Mouse (Mus musculus): ENCODE measurements around the gene Grik1. TPM values are rescaled to one million over a fixed set of nuclear protein-coding genes. Genes with fewer than 3 reads are reported as not detected.

The Grik1 gene
- polyA plus RNA-seq, 1 experiment from 2014 or later, result 1.8 TPM

DNA sequence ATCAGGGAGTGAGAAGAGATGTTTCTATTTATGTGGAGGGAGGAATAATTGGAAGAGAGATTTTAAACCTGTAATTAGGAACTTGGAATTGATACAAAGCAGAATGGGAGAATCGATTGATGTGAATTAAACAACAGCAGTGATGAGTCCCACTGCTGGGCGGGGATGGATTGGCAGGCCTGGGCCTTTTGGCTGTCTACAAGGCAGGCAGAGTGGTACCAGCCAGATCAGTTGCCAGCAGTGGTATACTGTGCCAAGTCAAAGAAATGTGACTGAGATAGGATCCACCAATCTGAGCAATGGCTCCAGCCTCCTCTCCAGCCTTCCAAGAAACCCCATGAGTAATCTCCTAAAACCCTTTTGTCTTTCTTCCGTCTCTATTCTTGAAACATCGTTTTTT, 45.4 kb downstream of the Grik1 start:
- H3K4me3 ChIP-seq (ENCODE audit: low read length), result no peak overlapping the region
- H3K36me3 ChIP-seq (ENCODE audit: insufficient read depth, low read length), result no peaks in the 10 kb centered on the region
- no peaks in the 10 kb centered on the region for H3K9me3 ChIP-seq (ENCODE audit: low read length)
- WGBS, result 85% methylated on average over 4 of the region's 4 CpGs
- no peak overlapping the region for H3K4me2 ChIP-seq (replicated peaks; ENCODE audit: low read depth, low read length)
- no peaks in the 10 kb centered on the region for H3K4me1 ChIP-seq (ENCODE audit: insufficient read depth, low read length)
- no peak overlapping the region for H3K27ac ChIP-seq (ENCODE audit: low read length)
- no peaks in the 10 kb centered on the region for H3K27me3 ChIP-seq (ENCODE audit: insufficient read depth, low read length)
- no peak for ATAC-seq (ENCODE audit: low FRiP score, low TSS enrichment)
- no peak overlapping the region for H3K9ac ChIP-seq (replicated peaks; ENCODE audit: low read length)

DNA sequence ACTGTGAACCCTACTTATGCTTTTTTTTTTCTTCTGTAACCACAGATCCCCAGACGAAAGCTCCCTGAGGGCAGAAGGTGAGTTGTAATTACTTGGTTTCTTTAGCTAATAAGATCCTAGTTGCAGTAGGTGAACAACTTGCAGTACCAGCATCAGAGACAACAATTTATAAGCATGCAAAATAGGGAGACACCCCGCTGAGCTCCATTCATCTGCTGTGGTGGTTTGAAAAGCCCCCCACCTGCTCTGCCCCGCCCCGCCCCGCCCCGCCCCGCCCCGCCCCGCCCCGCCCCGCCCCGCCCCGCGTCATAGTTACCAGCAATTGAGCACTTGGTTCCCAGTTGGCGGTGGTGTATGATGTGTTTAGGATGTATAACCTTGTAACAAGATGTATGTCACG, 64.4 kb downstream of the Grik1 start:
- Histone ChIP-seq H3K4me3 (ENCODE audit: low read length) (no peak overlapping the region), H3K9me3 (ENCODE audit: low read length) (no peaks in the 10 kb centered on the region), H3K36me3 (ENCODE audit: insufficient read depth, low read length) (no peaks in the 10 kb centered on the region), H3K27ac (ENCODE audit: low read length) (no peak overlapping the region), H3K9ac (replicated peaks; ENCODE audit: low read length) (no peak overlapping the region), H3K4me2 (replicated peaks; ENCODE audit: low read depth, low read length) (no peak overlapping the region), H3K27me3 (ENCODE audit: insufficient read depth, low read length) (no peaks in the 10 kb centered on the region), H3K4me1 (ENCODE audit: insufficient read depth, low read length) (no peaks in the 10 kb centered on the region)
- ATAC-seq (ENCODE audit: low FRiP score, low TSS enrichment), result no peak
- 41% methylated on average over 4 of the region's 16 CpGs for WGBS

DNA sequence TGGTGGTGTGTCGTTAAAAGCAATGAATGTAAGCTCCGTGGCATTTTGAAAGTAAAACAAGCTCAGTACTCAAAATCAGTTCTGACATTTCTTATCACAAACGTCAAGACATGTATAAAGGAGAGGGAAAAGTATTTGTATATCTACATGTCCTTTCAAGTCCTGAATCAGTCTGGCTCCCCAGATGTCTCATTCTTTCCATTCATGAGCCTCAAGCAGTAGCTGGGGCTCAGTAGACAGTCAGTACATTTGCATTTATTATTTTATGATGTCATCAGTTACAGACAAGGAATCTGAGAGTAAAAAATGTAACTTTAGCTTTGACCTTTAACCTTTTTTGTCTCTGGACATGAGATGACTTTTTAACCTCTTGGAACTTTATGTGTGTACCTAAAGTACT, 68.1 kb downstream of the Grik1 start:
- WGBS, result 72% methylated on average over 3 of the region's 3 CpGs
- ATAC-seq (ENCODE audit: low FRiP score, low TSS enrichment), result no peak

DNA sequence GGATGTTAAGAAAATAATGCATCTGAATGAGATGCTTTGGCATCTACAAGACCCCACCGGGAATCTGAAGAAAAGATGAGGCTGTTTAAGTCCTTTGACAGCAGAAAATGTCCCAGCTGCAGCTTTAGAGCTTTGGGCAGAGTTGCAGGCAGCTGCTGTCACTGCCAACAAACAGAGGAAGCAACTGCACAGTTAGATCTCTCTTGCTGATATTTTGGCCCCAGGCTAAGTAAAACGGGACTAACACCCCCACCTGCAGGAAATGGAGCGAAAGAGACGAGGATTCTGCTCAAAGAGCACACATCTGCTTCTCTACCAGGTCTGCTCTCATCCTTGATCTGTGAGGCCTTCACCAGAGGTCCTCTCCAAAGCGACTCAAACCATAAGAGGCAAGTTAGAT, 77.5 kb downstream of the Grik1 start:
- no peak for ATAC-seq (ENCODE audit: low FRiP score, low TSS enrichment)
- Histone ChIP-seq H3K27ac (ENCODE audit: low read length) (no peak overlapping the region), H3K27me3 (ENCODE audit: insufficient read depth, low read length) (no peaks in the 10 kb centered on the region), H3K4me2 (replicated peaks; ENCODE audit: low read depth, low read length) (no peak overlapping the region), H3K9ac (replicated peaks; ENCODE audit: low read length) (no peak overlapping the region), H3K36me3 (ENCODE audit: insufficient read depth, low read length) (no peaks in the 10 kb centered on the region), H3K9me3 (ENCODE audit: low read length) (no peaks in the 10 kb centered on the region), H3K4me1 (ENCODE audit: insufficient read depth, low read length) (no peaks in the 10 kb centered on the region), H3K4me3 (ENCODE audit: low read length) (no peak overlapping the region)
- 53% methylated on average over 5 of the region's 5 CpGs for WGBS

More for the DNA sequence above, 68.1 kb downstream of the Grik1 start:
- Histone ChIP-seq H3K4me1 (ENCODE audit: insufficient read depth, low read length) (no peaks in the 10 kb centered on the region), H3K36me3 (ENCODE audit: insufficient read depth, low read length) (no peaks in the 10 kb centered on the region), H3K9ac (replicated peaks; ENCODE audit: low read length) (no peak overlapping the region), H3K9me3 (ENCODE audit: low read length) (no peaks in the 10 kb centered on the region), H3K4me3 (ENCODE audit: low read length) (no peak overlapping the region), H3K27ac (ENCODE audit: low read length) (no peak overlapping the region), H3K27me3 (ENCODE audit: insufficient read depth, low read length) (no peaks in the 10 kb centered on the region), H3K4me2 (replicated peaks; ENCODE audit: low read depth, low read length) (no peak overlapping the region)

DNA sequence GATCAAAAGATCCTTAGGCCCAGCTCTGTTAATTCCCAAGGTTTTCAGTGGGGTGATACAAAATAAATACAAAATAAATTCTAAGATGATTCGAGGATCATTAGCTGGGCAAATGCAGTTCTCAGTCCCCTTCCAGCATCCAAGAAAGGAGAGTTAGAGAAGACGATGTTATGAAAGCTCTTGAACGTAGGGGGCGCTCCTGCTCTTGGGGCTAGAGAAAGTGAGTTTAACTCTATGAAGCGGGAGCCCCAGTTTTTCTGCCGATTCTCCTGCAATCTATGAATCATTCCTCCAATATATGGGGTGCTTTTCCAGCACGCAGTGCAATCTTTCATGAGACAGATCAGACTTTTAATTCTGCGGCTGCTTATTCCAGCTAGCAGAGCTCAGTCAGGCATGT, 78.2 kb downstream of the Grik1 start:
- H3K27ac ChIP-seq (ENCODE audit: low read length), result no peak overlapping the region
- WGBS, result 59% methylated on average over 8 of the region's 8 CpGs
- H3K27me3 ChIP-seq (ENCODE audit: insufficient read depth, low read length), result no peaks in the 10 kb centered on the region

DNA sequence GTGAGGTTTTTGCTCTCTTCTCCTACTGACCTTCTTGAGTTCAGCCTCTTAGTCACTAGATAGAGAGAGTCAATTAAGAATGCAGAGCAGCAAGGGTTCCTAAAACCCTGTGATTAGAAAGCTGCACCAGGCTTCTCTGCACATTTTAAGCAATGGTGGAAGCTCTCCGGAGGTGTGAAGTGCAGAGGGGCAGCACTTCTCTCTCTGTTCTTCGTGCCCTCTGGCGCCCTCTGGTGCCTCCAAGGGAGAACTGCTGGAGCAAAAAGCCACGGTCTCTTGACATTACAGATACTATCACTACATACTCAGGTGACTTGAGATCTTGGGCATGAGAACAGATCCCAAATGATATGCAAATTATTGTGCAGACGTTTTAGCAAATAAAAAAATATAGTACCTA, 85.7 kb downstream of the Grik1 start:
- Histone ChIP-seq H3K4me2 (replicated peaks; ENCODE audit: low read depth, low read length) (no peak overlapping the region), H3K9me3 (ENCODE audit: low read length) (no peaks in the 10 kb centered on the region), H3K27ac (ENCODE audit: low read length) (no peak overlapping the region), H3K4me3 (ENCODE audit: low read length) (no peak overlapping the region), H3K36me3 (ENCODE audit: insufficient read depth, low read length) (no peaks in the 10 kb centered on the region), H3K4me1 (ENCODE audit: insufficient read depth, low read length) (no peaks in the 10 kb centered on the region), H3K9ac (replicated peaks; ENCODE audit: low read length) (no peak overlapping the region), H3K27me3 (ENCODE audit: insufficient read depth, low read length) (0 out of 2 replicates have a peak, but pooled peaks cover 4% of the 10 kb centered on the region)
- ATAC-seq (ENCODE audit: low FRiP score, low TSS enrichment), result peak; percentile 79; the same call in 1 of the 2 replicates
- 6% methylated on average over 5 of the region's 5 CpGs for WGBS

More for the DNA sequence above, 78.2 kb downstream of the Grik1 start:
- no peak overlapping the region for H3K4me3 ChIP-seq (ENCODE audit: low read length)
- ATAC-seq (ENCODE audit: low FRiP score, low TSS enrichment), result no peak
- no peaks in the 10 kb centered on the region for H3K4me1 ChIP-seq (ENCODE audit: insufficient read depth, low read length)
- H3K9me3 ChIP-seq (ENCODE audit: low read length), result no peaks in the 10 kb centered on the region
- H3K9ac ChIP-seq (replicated peaks; ENCODE audit: low read length), result no peak overlapping the region
- no peak overlapping the region for H3K4me2 ChIP-seq (replicated peaks; ENCODE audit: low read depth, low read length)
- no peaks in the 10 kb centered on the region for H3K36me3 ChIP-seq (ENCODE audit: insufficient read depth, low read length)

DNA sequence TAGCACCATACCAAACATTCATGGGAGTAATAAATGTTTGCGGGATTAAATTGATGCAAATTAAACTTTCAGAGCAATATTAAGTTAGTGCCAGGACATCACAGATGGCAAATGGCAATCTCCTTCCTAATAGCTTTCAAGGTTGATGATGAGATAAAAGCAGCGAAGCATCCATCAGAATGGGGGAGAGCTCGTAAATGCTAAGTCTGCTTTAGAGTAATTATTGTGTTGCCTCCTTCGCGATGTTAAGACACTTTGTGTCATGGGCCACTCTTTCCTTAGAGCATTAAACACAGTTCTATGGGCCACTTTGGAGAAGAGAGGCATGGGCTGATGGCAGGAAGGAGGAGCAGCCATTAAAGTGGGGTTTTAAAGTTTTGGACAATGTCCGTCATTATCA, 86.1 kb downstream of the Grik1 start:
- H3K4me1 ChIP-seq (ENCODE audit: insufficient read depth, low read length), result no peaks in the 10 kb centered on the region
- H3K27me3 ChIP-seq (ENCODE audit: insufficient read depth, low read length), result 0 out of 2 replicates have a peak, but pooled peaks cover 4% of the 10 kb centered on the region
- no peak for ATAC-seq (ENCODE audit: low FRiP score, low TSS enrichment)
- no peak overlapping the region for H3K4me2 ChIP-seq (replicated peaks; ENCODE audit: low read depth, low read length)
- H3K27ac ChIP-seq (ENCODE audit: low read length), result no peak overlapping the region
- no peaks in the 10 kb centered on the region for H3K9me3 ChIP-seq (ENCODE audit: low read length)
- WGBS, result 60% methylated on average over 6 of the region's 6 CpGs
- H3K4me3 ChIP-seq (ENCODE audit: low read length), result no peak overlapping the region
- H3K9ac ChIP-seq (replicated peaks; ENCODE audit: low read length), result no peak overlapping the region
- H3K36me3 ChIP-seq (ENCODE audit: insufficient read depth, low read length), result no peaks in the 10 kb centered on the region

DNA sequence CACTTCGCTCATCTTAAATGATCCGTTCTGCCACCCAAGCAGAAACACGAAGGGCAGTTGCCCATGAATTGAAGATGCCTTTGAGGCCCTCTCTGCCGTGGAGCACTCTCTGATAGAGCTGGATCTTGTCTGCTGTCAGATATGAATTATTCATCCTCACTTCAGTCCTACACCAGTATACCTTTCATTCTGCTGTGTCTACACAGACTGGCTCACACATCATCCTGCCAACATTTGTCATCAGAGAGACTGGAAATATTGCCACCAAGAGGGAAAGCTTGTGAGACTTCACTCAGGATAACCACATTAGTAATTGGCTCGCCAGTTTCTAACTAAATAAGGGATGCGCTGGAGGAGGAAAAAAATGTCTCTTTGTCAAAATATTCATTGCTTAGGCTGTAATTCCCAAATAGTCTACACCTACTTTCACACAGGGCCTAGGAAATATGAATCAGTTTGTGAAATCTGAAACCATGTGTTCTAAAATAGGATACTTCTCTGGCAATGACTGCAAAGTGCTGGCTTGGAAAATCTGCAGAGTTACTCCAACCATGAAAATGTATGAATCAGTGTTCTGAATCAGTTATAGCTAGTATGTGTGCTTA, 102.5 kb downstream of the Grik1 start:
- Histone ChIP-seq H3K4me1 (ENCODE audit: insufficient read depth, low read length) (no peaks in the 10 kb centered on the region), H3K9me3 (ENCODE audit: low read length) (no peaks in the 10 kb centered on the region), H3K4me2 (replicated peaks; ENCODE audit: low read depth, low read length) (no peak overlapping the region), H3K4me3 (ENCODE audit: low read length) (no peak overlapping the region), H3K9ac (replicated peaks; ENCODE audit: low read length) (no peak overlapping the region), H3K27ac (ENCODE audit: low read length) (no peak overlapping the region), H3K36me3 (ENCODE audit: insufficient read depth, low read length) (no peaks in the 10 kb centered on the region), H3K27me3 (ENCODE audit: insufficient read depth, low read length) (no peaks in the 10 kb centered on the region)
- WGBS, result 70% methylated on average over 6 of the region's 6 CpGs
- ATAC-seq (ENCODE audit: low FRiP score, low TSS enrichment), result no peak

DNA sequence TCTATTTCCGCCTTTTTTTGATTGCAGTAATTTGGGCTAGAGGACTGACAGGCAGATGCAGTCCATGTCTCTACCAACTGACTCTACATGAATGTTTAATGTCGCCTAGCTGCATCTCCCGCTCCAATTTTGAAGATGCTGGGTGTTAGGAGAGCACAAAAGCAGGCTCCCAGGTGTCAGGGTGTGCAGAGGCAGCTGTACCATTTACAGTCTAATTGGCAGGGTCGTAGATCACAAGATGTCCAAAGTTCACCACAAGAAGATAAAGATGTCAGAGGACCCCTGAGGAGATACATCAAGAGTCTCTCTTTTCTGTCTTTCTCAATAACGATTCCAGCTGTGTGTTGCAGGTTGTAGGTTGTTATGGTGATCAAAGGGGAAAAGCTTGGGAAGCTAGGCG, 111.3 kb downstream of the Grik1 start:
- no peak overlapping the region for H3K9ac ChIP-seq (replicated peaks; ENCODE audit: low read length)
- no peak overlapping the region for H3K27ac ChIP-seq (ENCODE audit: low read length)
- ATAC-seq (ENCODE audit: low FRiP score, low TSS enrichment), result no peak
- no peaks in the 10 kb centered on the region for H3K9me3 ChIP-seq (ENCODE audit: low read length)
- no peaks in the 10 kb centered on the region for H3K27me3 ChIP-seq (ENCODE audit: insufficient read depth, low read length)
- no peaks in the 10 kb centered on the region for H3K4me1 ChIP-seq (ENCODE audit: insufficient read depth, low read length)
- H3K4me2 ChIP-seq (replicated peaks; ENCODE audit: low read depth, low read length), result no peak overlapping the region
- WGBS, result 56% methylated on average over 6 of the region's 6 CpGs
- H3K36me3 ChIP-seq (ENCODE audit: insufficient read depth, low read length), result no peaks in the 10 kb centered on the region
- H3K4me3 ChIP-seq (ENCODE audit: low read length), result no peak overlapping the region

DNA sequence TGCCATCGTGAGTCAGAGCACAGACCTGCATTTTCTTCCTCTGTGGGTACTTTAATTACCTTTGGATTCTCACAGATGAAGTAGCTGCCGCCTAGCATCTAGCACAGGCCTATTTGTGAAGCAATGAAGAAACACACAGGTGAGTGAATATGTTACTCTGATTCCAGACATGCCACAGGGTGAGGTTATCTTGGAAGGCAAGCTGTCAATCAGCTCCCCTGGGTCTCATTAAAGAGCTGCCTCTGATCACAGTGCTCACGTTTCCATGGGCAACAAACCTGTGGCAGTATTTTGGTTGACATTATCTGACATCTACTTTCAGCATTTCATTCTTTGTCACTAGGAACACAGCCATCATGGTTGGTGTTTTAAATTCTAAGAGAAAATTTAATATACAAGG, 112.7 kb downstream of the Grik1 start:
- WGBS, result 64% methylated on average over 3 of the region's 3 CpGs
- Histone ChIP-seq H3K27me3 (ENCODE audit: insufficient read depth, low read length) (no peaks in the 10 kb centered on the region), H3K4me3 (ENCODE audit: low read length) (no peak overlapping the region), H3K9ac (replicated peaks; ENCODE audit: low read length) (no peak overlapping the region), H3K27ac (ENCODE audit: low read length) (no peak overlapping the region), H3K4me1 (ENCODE audit: insufficient read depth, low read length) (no peaks in the 10 kb centered on the region), H3K36me3 (ENCODE audit: insufficient read depth, low read length) (no peaks in the 10 kb centered on the region), H3K4me2 (replicated peaks; ENCODE audit: low read depth, low read length) (no peak overlapping the region), H3K9me3 (ENCODE audit: low read length) (no peaks in the 10 kb centered on the region)
- ATAC-seq (ENCODE audit: low FRiP score, low TSS enrichment), result no peak

Data from kidney, embryonic 16.5 days (tissue).